Mouse (Mus musculus): ENCODE data around the gene Tmem201.

DNA sequence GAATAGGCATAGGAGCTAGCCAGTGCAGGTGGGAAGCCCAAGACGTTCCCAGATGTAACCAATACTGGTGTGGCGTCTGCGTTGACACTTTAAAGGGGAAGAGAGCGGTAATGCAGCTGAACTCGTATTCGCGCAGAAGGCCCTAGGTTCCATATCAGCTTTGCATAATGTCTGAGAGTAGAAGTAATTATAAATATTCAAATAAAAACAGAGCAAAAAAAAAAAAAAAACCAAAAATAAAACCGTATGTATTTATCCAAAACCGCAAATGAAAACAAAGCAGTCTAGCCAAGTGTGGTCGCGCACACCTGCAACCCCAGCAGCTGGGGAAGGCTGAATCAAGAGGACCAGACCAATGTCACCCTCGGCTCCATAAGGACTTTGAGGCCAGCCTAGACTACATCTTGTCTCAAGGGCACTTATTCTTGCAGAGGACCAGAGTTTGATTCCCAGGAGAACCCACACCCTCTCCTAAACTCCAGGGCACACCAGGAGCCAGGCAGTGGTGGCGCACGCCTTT is 4.2 kb upstream of the Tmem201 start:
- TF ChIP-seq POLR2A (IDR thresholded peaks at IDR 0.05; ENCODE audit: borderline replicate concordance, low read depth, low read length) (no peak), CTCF (IDR thresholded peaks at IDR 0.05; ENCODE audit: low read depth, low read length) (no peak)

All from bone marrow macrophage, adult 2 months (primary cell).